Mouse (Mus musculus): ENCODE measurements at regions not wholly inside any gene's neighbourhood (a gene's known extent, or its start where the extent isn't known, plus 50 kb on each side); places are given as distances from the start of the nearest gene placed in this dataset.

- ATAC-seq (ENCODE audit: poor library complexity, severe bottlenecking): peak; percentile 87
Measured at GRCm38 (mm10) chr2:144198326-144199051, 72.0 kb upstream of the Mgme1 start.
